Mouse (Mus musculus) spleen, postnatal 4 days (tissue): ENCODE measurements around the gene Sf3a2.

Experiments
- DNase-seq, 2 experiments: peaks; one replicate each; pipeline ENCODE4 v3.0.0; 2022; ENCODE audit warnings: low spot score in 2 of 2

Gene Sf3a2

DNA sequence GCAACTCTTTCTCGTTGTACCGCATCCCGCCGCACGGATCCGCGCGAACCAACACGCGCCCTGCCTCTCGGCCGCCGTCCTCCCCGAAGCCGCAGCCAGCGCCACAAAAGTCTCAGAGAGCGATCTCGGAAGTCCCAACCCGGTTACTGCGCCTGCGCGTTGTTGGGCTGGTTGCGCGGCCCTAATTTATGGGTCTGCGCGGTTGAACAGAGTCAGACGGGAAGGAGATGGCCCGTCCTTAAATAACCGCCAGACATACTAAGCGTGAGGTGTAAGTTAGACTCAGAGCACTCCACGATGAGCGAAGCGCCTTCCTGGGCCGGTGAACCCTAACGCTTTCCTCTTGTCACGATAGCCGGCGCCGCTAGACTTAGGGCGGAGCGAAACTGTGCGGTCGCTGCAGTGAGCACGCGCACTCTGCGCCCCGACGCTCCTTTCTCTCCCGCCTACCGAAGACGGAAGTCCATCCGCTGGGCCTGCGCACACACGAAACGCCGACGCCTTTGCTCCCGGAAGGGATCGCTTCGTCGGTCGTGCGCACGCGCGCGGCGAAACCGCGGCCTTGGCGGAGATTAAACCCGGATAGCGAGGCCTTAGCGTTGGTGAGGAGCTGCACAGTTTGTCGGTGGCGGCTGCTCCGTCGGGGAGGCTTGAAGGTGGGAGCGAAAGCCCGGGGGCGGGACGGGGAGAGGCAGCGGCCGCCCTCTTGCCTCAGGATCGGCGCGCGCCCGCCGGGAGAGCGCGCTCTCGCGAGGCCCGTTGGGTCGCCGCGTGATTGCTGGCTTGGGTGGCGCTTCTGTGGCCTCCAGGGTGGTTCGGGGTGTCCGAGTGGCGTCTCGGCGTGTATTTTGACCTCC, at the start of gene Sf3a2, which contains the start of gene Plekhj1:
Sf3a2 (plus strand) TSS at position 49 of the 857 bp plus-strand sequence.
Plekhj1 (minus strand) TSS at position 477 of the 857 bp plus-strand sequence.
- peak; percentile 94 to 99 for DNase-seq

GRCm38 (mm10) chr10:80748609-80749008, 49.4 kb upstream of the Sf3a2 start:
- peak; percentile 52 to 81 for DNase-seq

DNA sequence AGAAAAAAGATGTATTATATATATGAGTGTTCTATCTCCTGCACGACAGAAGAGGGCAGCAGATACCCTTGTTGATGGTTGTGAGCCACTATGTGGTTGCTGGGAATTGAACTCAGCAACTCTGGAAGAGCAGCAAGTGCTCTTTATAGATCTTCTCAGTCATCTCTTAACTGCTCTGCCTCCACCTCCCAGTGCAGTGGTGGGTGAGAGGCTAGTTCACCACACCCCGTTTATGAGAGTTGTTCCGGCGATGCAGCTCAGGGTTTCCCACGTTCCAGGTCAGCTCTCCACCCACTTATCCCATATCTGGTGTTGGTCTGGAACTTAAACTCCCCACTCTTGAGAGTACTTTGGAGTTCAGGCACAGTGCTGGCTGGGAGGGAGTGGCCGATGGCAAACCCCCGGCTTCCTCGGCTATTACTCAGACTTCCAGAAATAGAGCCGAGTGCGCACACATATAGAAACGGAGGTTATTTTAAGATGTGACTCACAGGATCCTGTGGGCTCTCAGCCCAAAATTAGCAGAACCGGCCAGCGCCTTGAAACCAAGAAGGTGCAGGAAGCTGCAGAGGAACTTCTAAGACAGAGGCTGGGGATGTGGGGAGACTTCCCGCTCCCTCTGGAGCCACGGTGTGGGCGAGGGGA, 46.7 kb upstream of the Sf3a2 start:
- DNase-seq: peak in 1 of 2 experiments; percentile 20

GRCm38 (mm10) chr10:80752079-80752625, 45.8 kb upstream of the Sf3a2 start:
- peak; percentile 74 to 83 for DNase-seq

GRCm38 (mm10) chr10:80754594-80755290, 43.3 kb upstream of the Sf3a2 start, which contains the start of gene Dot1l:
Gene Dot1l, plus strand, starts transcription at chr10:80755206.
- peak; percentile 99 to 100 for DNase-seq

- DNase-seq: no peak
These were observed 42.5 kb upstream of the Sf3a2 start for GRCm38 (mm10) chr10:80755291-80756015.

DNA sequence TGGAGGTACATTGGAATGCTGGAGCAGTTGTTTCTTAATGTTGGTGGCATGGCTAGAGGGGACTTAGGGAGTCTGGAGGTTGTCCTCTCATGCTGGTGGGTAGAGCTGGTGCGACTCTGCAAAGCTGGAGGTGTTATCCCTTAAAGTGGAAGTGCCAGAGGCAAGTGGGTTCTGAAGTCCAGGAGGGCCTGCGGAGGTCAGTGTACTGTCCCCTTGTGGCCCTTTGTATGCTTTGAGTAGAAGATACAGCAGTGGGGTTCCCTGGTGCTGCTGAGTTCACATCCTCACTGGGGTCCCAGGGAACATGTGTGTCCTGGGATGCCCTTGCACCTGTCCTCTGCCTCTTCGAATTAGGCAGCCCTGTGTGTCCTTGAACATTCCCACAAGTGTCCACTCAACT, 41.9 kb upstream of the Sf3a2 start:
- no peak for DNase-seq

DNA sequence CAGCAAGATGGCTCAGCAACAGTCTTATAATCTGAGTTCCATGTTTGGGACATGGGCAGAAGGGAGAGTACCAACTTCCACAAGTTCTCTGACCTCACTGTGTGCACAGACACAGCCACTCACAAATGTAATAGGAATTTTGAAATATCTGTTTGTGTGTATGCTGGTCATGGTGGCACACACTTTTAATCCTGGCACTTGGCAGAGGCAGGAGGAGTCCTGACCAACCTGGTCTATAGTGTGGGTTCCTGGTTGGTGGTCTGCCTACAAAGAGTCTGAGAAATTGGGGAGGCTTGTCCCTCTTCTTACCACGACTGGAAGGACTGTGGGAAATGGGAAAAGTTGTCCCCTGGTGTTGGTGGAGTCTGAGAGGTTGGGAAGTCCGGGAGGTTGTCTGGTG, 41.5 kb upstream of the Sf3a2 start:
- no peak for DNase-seq

DNA sequence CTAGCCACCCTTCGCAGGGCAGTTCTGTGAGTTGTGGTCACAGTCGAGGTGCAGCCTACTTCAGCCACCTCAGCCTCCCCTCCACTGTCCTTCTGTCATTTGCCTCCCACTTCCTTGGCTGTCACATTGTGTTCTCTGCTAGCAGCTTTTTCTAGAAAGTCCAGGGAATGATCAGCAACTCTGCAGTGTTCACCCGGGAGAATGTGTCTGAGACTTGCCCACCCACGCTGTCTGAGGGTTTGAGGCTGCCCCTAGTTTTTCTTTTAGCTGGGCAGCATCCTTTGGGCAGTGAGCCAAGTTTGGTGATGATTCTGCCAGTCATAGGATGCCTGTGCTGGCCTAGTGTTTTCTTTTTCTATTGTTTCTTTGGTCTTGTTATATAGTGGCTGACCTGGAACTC, 41.0 kb upstream of the Sf3a2 start:
- no peak for DNase-seq

DNA sequence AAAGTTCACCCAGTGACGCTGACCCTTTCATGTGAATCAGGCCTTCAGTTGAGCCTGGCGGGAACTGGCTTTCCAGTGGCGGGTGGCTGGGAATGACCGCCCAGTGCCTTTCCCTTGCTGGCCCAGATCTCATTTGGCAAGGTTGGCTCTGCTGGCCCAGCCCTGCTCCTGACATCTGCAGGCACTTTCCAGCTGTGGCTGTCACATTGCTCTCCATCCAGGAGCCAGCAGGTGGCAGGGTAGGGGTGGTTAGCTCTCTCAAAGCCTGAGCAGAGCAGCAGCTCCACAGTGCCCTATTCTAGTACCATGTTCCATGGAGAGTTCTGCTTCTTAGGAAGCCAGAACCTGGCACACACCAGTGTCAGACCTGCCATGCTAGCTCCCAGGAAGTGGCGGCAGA, 40.3 kb upstream of the Sf3a2 start:
- DNase-seq: peak; percentile 78 to 87

- DNase-seq: no peak
These were observed 39.3 kb upstream of the Sf3a2 start for GRCm38 (mm10) chr10:80758651-80759050.

- DNase-seq: no peak
These were observed 37.1 kb upstream of the Sf3a2 start for GRCm38 (mm10) chr10:80760596-80761524.

- DNase-seq: no peak
These were observed 36.2 kb upstream of the Sf3a2 start for GRCm38 (mm10) chr10:80761821-80762220.

GRCm38 (mm10) chr10:80763502-80763901, 34.5 kb upstream of the Sf3a2 start:
- DNase-seq: no peak

DNA sequence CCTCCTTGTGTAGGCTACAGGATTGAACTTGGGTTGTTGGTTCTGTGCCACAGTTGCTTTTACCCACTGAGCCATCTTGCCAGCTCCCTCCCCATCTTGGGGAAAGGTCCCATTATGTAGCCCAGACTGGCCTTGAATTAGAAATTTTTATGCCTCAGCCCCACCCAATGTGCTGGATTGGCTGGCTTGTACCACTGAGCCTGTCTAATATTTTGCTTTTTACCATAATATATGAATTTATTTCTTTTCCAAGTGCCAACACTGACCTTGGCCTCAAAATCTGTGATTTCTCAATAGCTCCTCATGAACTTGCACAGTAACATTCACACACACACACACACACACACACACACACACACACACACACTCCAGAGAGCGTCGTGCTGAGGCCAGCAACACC, 32.3 kb upstream of the Sf3a2 start:
- no peak for DNase-seq

DNA sequence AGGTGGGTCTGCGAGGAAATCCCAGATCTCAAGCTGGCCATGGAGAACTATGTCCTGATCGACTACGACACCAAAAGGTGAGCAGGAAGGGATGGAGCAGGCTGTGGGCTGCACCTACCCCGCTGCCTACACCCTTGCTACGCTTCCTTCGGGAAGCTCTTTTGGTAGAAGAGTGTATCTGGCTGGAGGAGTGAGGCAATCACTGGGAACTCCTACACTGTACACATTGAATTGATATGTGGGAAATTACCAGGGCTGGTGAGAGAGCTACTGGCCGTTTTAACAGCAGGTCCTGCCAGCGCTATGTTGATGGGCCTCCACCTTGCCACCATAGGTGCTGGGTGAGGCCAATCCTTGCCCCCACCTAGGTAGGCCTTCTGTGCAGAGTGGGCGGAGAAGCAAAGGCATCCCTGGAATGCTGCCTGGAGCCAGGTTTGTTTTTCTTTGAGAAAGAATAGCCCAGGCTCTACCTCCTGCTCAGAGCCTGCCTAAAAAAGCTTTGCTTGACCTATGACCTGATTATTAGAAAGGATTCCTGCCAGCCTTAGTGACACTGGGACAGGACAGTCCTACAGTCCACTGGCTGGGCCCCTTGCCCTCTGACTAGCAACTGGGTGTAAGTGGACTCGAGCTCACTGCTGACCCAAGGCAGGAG, 31.7 kb upstream of the Sf3a2 start:
- DNase-seq: no peak

- no peak for DNase-seq
These were observed 29.6 kb upstream of the Sf3a2 start for GRCm38 (mm10) chr10:80768365-80768764.

GRCm38 (mm10) chr10:80773816-80774215, 24.2 kb upstream of the Sf3a2 start:
- DNase-seq: no peak

- peak; percentile 76 to 89 for DNase-seq
These were observed 23.4 kb upstream of the Sf3a2 start for GRCm38 (mm10) chr10:80774549-80774948.

DNA sequence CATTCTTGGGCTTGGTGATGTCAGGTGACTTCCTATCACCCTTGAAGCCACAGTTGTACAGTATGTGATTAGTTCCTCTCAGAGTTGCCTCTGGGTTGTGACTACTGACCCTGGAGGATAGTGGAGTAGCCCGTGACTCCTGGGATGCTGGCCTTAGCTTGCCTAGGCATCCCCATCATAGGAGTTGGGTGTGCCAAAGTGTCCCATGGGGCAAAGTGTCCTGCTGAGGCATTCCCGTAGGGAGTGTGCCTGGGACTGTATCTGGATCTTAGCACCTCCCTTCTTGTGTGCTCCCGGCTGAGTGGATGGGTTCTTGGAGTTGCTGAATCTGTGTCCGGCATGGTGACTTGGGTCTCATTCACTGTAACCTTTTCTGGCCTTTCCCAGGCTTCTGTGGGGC, 23.0 kb upstream of the Sf3a2 start:
- DNase-seq: no peak
